Mouse (Mus musculus) inflammation-experienced regulatory T-cells, adult 16 weeks (primary cell): ENCODE measurements around the gene C1qtnf6. TPM values are rescaled to one million over a fixed set of nuclear protein-coding genes. Genes with fewer than 3 reads are reported as not detected.

Source experiments
- polyA plus RNA-seq: library from polyadenylated mRNA; unstranded; fragments of 100-300 nt; shearing (Covaris generic); gene quantifications from one replicate; pipeline ENCODE4 v1.2.1, GENCODE M21; 2017

The C1qtnf6 gene
- polyA plus RNA-seq: 7.6 TPM

GRCm38 (mm10) chr15:78530671-78531450 is at the start of gene C1qtnf6:
TSS of gene C1qtnf6 (minus strand) at chr15:78531416.

GRCm38 (mm10) chr15:78572658-78573397 is 41.6 kb upstream of the C1qtnf6 start, which contains the start of gene Rac2:
TSS of gene Rac2 (minus strand) at chr15:78572783.

GRCm38 (mm10) chr15:78544561-78545001 is 13.4 kb upstream of the C1qtnf6 start, which contains the start of gene Sstr3:
TSS of gene Sstr3 (minus strand) at chr15:78544685.

GRCm38 (mm10) chr15:78494968-78495406 is 36.2 kb downstream of the C1qtnf6 start, which contains the start of gene Il2rb:
TSS of gene Il2rb (minus strand) at chr15:78495271.

Other genes starting within 250 kb of the C1qtnf6 start
- 0.16 TPM for gene Csf2rb2, start 225.7 kb downstream of the C1qtnf6 start, polyA plus RNA-seq
- gene Csf2rb, start 205.7 kb downstream of the C1qtnf6 start, polyA plus RNA-seq: 0.44 TPM
- gene Tex33, start 135.5 kb downstream of the C1qtnf6 start, polyA plus RNA-seq: not detected
- gene Tst, start 125.5 kb downstream of the C1qtnf6 start, polyA plus RNA-seq: 1.4 TPM
- gene Mpst, start 125.0 kb downstream of the C1qtnf6 start, polyA plus RNA-seq: 4.0 TPM
- gene Kctd17, start 102.9 kb downstream of the C1qtnf6 start, polyA plus RNA-seq: 40.7 TPM
- gene Tmprss6, start 62.8 kb downstream of the C1qtnf6 start, polyA plus RNA-seq: not detected
- gene Il2rb, start 36.1 kb downstream of the C1qtnf6 start, polyA plus RNA-seq: 1,134 TPM
- not detected for gene Sstr3, start 13.3 kb upstream of the C1qtnf6 start, polyA plus RNA-seq
- 3,278 TPM for gene Rac2, start 41.4 kb upstream of the C1qtnf6 start, polyA plus RNA-seq
- gene Cyth4, start 65.6 kb upstream of the C1qtnf6 start, polyA plus RNA-seq: 550 TPM
- gene Elfn2, start 187.4 kb upstream of the C1qtnf6 start, polyA plus RNA-seq: 0.07 TPM
- 177 TPM for gene Mfng, start 242.1 kb upstream of the C1qtnf6 start, polyA plus RNA-seq